Mouse (Mus musculus) embryonic fibroblast, embryonic 13.5 days (primary cell): Measurements from ENCODE around the gene Aip.

Source experiments
- CTCF ChIP-seq: IDR thresholded peaks from 2 replicates; pipeline ENCODE4 v1.5.1; 2011; ENCODE audit warnings: mild to moderate bottlenecking, control low read depth, low read length, moderate library complexity, borderline replicate concordance; ENCODE audit not compliant: insufficient read depth
- POLR2A ChIP-seq: IDR thresholded peaks from 2 replicates; pipeline ENCODE4 v1.6.1; 2011; ENCODE audit warnings: low read depth, mild to moderate bottlenecking, control low read depth, low read length, moderate library complexity

- TF ChIP-seq CTCF (no peak), POLR2A (no peak)
Measured at GRCm38 (mm10) chr19:4066877-4067276, 58.8 kb downstream of the Aip start.
